Mouse (Mus musculus): ENCODE results near the gene Ifitm2.

DNA sequence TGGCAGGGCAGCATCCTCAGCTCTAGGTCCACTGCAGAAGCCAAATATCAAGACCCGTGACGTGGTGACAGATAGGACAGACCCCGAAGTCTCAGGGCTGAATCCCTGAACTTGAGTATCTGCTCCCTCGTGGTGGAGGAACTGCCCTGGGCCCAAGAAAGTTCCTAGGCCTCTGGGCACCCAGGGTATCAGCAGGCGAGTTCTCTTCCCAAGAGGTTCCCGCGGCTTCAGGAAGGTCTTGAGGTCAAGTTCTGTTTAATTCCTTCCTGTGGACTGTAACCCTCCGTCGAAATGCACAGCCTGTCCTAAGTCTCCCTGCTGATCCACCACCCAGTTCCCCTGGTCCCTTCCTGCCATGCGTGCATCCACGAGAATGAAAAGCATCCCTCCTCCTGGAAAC, 2.7 kb downstream of the Ifitm2 start:
- TF ChIP-seq CTCF (IDR thresholded peaks at IDR 0.05; ENCODE audit: control insufficient read depth, insufficient read depth, insufficient read length) (no peak), MYOG (IDR thresholded peaks at IDR 0.05; ENCODE audit: control insufficient read depth, extremely low read depth, insufficient read length) (no peak), MYOD1 (IDR thresholded peaks at IDR 0.05; ENCODE audit: control insufficient read depth, insufficient read length, low read depth) (no peak)
